Mouse (Mus musculus) G1E-ER4 (cell line): Measurements from ENCODE around the gene Frmd4b. TPM values are rescaled to one million over a fixed set of nuclear protein-coding genes. Genes with fewer than 3 reads are reported as not detected.

ENCODE experiments used
- GATA1 ChIP-seq: IDR thresholded peaks from one replicate; pipeline ENCODE4 v1.8.0; 2012; ENCODE audit warnings: low read length, inconsistent platforms
- polyA plus RNA-seq: library from polyadenylated mRNA; stranded (reverse); fragments of >175 nt; gene quantifications from 2 replicates; pipeline ENCODE4 v1.2.3, GENCODE M21; 2012

The Frmd4b gene
- polyA plus RNA-seq, 1 experiment = not detected

DNA sequence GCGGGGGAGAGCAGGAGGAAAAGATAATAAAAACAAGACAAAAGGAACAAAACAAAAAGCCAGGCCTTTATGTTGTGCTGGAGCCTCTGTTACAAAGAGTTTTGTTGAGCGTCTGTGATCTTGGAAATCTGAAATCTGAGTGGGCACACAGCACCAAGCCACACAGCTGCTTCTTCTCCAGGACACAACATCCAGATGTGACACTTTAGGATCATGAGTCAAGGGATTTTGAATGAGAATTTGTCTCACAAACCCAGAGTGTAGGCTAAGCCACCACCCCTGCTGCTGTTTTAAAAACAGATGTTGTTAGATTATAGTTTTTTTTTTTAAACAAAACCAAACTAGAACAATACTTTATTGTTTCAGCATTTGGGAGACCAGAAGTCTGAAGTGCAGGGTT lies 345.0 kb downstream of the Frmd4b start:
- no peak for TF ChIP-seq GATA1

DNA sequence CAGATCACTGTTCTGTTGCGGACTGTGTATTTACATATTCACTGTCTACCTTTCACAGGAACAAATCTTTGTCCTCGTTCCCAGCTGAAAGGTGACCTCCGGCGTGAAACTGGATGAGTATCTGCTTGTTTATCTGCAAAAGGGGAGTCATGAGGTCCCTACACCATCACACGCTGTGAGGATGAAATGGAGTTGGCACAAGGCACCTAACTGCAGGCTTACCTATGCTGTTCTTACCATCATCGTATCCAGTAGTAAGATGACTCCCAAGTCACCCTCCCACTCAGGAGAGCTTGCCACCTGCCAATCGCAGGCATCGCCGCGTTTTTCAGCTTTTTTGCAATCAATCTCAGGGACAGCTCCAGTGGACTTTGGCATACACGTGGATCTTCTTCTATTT lies 347.7 kb downstream of the Frmd4b start:
- no peak for TF ChIP-seq GATA1

DNA sequence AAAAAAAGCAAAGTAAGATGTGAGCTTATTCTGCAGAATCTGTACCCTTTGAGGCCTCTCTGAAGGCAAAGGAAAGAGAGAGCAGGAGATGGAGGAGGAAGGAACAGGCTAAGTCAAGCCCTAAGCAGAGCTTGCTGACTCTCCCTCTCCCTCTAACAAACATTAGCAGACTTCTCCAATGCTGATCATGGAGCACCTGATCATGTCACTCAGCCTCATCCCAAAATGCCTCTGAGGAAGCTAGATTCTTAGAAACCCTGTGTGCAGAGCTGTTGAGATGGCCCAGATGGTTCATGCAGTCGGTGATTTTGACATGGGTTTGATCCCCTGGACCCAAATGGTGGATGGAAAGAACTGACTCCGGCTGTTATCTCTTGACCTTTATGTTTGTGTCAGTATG lies 350.2 kb downstream of the Frmd4b start:
- no peak for TF ChIP-seq GATA1

DNA sequence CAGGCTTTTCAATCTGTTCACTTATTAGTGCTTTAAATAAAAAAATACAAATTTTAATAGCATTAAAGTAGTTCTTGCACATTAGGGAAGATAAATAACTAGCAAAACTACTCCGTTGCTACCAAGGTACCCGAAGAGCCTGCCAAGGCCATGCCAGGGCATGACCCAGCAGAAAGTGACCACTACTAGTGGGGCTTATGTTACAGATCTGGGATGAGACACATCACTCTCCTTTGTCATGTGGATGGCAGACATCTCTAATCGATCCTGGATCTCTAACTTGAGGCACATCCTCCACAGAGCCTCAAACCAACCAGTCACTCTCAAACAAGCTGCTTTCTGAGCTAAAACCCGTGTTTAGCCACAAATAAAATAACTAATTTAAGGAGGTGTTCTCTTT lies 350.7 kb downstream of the Frmd4b start:
- TF ChIP-seq GATA1 = no peak

DNA sequence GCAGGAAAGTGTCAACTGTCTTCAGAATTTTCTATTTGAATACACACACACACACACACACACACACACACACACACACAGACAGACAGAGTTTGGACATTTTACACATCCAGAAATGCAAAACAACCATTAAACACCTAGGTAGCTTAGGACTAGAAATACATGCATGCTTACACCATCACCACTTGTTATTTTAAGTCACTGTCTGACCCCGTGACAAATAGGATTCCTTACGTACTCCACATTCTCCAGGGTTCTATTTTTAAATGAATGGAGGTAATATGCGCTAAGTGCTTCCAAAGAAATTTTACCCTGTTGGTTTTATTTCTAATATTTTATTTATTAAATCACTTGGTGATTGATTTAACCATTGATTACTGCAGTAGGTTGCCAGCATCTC lies 351.6 kb downstream of the Frmd4b start:
- no peak for TF ChIP-seq GATA1

DNA sequence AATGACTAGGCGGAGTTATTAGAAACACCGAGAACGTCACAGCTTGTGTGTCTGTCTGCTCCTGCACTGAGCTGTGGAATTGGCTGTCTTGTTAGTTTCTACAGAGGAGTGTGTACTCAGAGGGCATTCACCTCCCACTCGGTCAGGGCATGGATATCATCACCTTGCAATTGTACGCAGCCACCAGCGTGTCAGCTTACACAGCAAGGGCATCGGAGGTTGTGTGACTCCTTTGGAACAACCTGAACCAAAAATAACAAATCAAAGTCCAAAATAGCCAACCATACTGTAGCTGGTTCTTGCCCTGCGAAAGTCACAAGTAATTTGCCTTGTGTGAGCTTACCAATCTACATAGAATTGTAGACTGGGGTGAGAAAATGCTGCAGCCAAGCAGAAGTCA lies 352.1 kb downstream of the Frmd4b start:
- TF ChIP-seq GATA1 = no peak

DNA sequence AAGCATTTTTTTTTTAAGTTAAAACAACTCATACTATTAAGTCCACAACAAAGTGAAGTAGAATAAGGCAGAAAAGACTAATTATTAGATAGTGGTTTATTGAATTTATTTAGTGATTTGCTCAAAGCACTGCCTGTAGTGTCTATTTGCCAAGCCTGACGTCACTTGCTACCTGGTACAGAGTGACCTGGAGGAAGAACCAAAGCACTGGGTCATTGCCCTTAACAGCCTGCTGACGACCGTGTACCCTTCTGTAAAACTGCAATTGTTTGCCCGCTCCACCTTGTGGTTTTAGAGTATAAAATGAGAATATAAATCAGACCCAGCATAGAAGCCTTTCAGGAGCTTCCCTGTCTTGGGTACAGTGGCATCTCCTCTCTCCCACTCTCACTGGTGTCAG lies 355.1 kb downstream of the Frmd4b start:
- TF ChIP-seq GATA1 = no peak

DNA sequence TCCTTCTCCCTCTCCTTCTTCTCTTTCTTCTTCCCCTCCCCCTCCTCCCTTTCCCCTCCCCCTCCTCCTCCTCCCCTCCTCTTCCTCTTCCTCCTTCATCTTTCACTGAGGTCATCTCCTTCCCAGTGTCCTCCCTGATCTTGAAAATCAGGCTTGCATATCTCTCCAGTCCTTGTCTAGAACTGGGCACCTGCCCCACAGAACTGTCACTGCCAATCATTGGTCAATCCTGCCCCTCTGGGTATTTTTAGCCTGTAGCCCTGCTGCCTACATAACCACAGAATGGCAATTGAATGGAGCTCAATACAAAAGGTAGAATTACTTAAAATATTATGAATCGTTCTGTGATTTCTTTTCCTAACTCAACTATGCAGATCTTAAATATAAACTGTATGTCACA lies 358.9 kb downstream of the Frmd4b start:
- no peak for TF ChIP-seq GATA1

DNA sequence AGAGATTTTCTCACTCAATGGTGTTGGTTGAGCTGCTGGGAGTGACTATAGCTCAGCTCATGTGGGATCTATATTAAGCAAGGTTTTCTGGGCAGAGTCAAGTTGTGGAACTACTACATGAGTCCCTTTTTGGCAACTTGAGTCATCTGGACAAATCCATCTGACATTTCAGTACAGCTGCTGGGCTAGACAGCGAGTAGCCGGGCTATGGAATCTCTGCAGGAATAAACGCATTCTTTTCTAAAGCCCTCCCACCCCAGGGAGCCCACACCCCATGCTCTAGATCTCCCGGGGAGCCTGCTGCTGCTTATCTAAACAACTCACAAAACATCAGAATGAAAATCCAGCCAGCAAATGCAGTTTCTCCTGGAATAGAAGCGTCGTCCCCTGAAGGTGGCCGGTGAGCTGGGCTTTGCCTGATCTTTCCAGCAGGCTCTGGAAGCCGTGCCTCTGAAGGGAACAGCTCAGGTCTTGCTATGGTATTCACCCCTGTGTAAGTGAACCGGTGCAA lies 364.6 kb downstream of the Frmd4b start, which contains the start of gene Lmod3:
Gene Lmod3 (minus strand): TSS at position 49 of the 511 bp plus-strand sequence.
- no peak for TF ChIP-seq GATA1

DNA sequence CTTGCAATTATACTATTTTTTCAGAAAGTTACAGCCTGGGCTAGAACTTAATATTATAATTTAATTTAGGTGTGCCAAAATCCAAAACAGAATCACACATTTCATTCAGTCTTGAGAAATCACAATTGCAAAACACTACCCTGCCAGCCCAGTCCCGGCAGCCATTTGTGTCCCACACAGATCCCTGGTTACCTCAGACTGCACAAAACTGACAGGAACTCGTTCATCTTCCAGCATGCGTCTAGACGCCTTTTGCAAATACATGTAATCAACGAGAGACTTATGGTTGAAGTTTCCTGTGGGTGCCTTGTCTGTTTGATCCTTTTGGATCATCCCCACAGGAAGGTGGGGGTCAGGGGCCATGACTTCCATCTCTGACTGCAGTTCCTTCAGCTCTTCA lies 365.3 kb downstream of the Frmd4b start:
- no peak for TF ChIP-seq GATA1

DNA sequence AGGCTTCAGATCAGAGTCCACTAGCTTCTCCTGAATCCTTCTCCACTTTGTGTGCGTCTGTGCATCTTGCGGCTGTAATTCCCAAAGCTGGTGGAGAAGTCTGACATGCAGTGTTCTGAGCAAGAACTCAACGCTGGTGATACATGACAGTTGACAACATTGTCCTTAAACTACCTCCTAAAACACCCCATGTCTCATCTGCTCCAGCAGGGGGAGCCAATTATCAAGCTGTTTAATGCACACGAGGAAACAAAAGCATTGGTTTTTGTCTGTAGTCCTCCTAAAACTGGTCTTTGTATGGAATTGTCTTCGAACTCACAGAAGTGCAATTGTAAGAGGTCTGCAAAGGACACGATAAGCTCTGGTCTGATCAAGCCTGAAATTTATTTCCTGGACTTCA lies 366.4 kb downstream of the Frmd4b start:
- TF ChIP-seq GATA1 = no peak

DNA sequence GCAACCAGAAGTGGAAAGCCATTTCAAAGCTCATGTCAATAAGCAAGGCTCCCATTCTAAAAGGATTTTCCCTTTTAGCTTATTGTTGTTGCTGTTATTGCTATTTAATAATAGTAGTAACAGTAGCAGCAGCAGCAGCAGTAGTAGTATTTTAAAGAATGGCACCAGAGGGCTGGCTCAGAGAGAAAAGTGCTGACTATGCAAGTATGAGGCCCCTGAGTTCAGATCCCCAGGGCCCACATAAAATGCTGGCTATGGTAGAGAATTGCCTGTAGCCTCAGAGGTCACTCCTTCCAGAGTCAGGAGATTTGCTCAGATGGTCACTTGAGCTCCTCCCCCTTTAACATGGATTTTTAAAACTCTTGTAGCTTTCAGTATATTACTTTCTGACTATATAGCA lies 372.1 kb downstream of the Frmd4b start:
- TF ChIP-seq GATA1 = no peak

DNA sequence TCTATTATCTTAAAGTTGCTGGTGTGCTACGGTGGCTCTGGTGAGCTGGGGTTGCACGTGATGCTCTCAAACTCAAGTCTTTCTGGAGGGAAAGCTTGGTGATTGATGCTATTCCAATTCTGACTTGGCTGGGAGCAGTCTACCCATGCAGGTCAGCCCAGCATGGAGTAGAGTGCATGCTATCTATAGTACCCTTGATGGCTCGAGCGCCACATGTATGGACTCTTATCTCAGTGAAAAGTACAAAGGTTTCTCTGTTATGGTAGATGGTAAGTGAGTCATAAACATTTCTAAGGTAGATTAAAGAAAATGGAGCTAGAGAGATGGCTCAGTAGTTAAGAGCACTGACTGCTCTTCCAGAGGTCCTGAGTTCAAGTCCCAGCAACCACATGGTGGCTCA lies 374.8 kb downstream of the Frmd4b start:
- TF ChIP-seq GATA1 = no peak

DNA sequence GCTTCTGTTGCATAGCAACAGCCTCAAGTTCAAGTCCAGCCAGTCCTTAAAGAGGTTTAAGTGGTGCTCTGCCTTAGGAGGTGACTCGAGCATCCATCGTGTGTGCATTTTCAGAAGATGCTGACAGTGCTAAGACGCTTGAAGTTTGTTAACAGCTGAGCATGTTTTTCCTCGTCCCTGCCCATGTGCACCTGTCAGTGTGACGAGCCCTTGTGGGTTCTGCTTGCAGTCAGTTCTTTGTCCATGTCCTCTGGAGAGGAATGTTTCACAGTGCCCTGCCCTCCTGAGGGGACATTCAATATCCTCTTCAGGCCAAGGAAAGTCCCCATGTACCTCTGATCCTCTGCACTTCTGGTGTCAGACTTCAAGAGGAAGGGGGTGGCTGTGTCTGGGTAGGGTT lies 377.2 kb downstream of the Frmd4b start:
- TF ChIP-seq GATA1 = no peak

DNA sequence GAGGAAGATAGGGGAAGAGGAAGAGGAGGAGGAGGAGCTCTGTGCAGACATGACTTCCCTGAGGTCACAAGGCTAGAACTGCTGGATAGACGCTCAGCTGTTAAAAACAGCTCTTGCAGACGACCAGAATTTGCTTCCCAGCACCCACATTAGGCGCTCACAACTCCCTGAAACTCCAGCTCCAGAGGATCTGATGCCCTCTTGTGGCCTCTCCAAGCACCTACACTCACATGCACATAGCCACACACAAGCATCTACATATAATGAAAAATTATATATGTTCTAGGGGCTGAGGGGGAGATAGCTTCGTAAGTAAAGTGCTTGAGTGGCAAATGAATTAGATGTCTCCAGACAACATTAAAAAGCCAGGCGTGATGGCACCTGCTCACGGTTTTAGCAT lies 378.0 kb downstream of the Frmd4b start:
- TF ChIP-seq GATA1 = no peak

Other genes starting within 250 kb of the Frmd4b start
- gene Mitf, start 189.5 kb upstream of the Frmd4b start, polyA plus RNA-seq = not detected in 2 replicates